Mouse (Mus musculus) kidney, postnatal 36 days (tissue): ENCODE measurements at regions not wholly inside any gene's neighbourhood (a gene's known extent, or its start where the extent isn't known, plus 50 kb on each side); places are given as distances from the start of the nearest gene placed in this dataset.

ENCODE experiments used
- DNase-seq, 2 experiments: peaks; one replicate each; pipeline ENCODE4 v3.0.0; 2021 to 2022; ENCODE audit warnings: mixed read lengths in 2 of 2

DNA sequence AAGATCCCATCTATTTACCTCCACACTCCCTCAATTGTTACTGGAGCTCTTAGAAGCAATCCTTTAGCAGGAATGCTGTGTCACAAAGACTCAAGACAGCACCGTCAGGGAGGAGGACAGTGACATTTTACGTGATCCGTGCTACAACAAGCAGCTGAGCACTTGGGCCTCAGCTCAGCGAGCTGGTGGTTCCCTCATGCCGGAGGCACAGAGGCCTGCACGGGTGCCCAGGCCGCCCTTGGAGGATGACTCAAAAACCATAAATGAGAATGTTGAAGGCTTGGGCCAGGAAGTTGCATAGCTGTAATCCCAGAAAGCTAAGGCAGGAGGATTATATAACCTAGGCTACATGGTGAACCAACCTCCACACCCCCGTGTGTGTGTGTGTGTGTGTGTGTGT lies 89.6 kb upstream of the Spred2 start:
- no peak for DNase-seq

DNA sequence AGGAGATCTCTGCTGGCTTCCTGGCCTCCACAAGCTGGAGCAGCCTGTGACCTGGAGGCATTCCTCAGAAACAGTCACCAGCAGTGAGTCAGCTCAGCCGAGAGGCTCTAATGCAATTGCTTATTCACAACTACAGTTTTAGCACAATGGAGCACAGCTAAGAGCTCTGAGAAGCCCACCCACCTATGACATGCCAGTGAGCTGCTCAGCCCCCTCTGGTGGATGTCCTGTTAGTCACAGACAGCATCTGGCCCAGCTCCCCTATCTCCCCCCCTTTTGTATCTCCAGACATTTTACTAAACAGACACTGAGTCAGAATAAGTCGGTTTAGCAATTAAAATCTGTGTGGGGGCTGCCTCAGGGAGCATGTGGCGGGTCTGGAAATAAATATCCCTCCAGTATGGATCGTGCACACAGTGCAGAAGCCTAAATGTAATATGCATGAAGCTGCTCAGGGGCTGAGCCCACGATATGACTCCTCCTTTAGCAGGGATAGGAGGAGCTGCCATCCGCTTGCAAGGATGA lies 88.9 kb upstream of the Spred2 start:
- no peak for DNase-seq

DNA sequence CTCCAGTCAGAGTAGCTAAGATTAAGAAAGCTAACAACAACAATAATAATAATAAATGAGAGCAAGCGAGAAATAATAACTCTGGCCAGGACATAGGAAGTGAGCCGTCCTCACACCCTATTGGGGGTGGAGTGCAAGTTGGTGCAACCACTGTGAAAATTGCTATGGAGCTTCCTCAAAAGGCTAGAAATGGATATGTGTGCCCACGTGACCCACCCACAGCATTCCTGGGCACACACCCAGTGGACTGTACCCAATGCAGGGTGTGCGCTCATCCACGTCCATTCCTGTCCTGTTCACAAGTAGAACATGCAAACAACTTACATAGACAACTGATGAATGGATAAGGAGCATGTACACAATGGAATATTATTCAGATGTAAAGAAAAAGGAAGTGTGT lies 85.2 kb upstream of the Spred2 start:
- peak in 1 of 2 experiments; percentile 34 for DNase-seq

DNA sequence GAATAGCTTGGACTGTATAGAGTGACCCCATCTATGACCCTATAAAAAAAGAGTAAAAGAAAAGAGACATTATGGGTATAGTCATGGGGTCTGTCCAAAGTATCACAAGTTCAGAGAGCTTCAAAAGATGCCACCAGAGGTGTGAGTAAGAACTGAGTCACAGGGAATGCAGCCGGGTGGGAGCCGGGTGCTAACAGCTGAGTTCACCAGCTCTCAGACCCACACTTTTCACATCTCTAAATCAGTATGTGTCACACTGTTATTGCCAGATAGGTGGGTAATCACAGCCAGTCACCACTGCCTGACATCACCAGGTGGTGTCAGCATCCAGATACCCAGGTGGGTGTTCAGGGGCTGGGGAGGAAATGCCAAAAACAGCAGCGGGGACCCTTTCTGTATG lies 81.1 kb upstream of the Spred2 start:
- no peak for DNase-seq

DNA sequence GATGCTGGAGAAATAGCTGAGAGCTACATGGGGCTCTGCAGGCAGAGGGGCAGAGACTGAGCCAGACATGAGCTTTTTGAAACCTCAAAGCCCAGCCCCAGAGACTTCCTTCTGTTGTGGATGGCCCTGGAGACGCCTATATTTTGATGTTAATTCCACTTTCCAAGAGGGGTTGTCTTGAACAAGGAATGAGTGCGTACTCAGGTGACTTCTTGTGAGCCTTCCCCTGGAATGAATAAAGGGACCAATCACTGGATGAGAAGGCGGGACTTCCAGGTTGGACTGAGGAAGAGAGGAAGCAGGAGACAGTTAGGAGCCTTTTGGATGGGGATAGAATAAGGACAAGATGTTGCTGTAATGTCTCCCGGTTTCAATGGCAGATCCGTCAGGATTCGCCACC lies 76.3 kb upstream of the Spred2 start:
- no peak for DNase-seq

DNA sequence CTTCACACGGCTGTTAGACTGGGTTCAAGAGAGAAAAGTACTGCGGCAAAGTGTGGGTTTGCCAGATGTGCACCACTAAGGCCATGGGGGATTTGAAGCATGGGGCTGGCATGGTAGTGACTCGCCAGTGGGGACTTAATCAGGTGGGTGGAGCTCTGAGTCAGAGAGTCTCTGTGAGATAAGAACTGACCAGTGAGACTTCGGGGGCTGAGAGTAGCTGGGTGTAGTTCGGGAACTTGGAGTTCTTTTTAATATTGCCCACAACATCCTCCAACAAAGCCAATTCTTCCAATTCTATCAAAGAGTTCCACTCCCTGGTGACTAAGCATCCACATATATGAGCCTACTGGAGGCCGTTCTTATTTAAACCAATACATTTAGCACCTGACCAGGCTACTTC lies 75.8 kb upstream of the Spred2 start:
- DNase-seq = no peak

DNA sequence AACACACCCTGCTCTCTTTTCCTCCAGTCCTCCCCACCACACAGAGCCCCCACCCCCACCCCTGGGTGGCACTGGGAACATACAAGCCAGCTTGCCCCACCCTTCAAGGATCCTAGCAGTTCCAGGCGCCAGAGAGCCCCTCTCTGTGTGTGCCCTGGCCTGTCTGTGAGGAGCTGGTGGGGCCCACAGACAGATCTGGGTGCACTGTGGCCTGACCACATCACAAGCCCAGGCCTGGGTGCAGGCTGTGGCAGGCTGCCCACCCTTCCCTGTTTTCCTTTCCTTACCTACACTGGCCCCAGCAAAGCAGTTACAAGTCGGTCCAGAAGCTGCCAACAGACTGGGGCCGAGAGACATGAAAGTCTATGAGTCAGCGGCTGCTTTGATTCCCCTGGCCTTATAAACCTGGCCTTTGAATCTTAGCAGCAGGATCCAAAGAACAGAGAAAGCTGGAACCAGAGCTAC lies 74.8 kb upstream of the Spred2 start:
- peak; percentile 68 to 75 for DNase-seq

DNA sequence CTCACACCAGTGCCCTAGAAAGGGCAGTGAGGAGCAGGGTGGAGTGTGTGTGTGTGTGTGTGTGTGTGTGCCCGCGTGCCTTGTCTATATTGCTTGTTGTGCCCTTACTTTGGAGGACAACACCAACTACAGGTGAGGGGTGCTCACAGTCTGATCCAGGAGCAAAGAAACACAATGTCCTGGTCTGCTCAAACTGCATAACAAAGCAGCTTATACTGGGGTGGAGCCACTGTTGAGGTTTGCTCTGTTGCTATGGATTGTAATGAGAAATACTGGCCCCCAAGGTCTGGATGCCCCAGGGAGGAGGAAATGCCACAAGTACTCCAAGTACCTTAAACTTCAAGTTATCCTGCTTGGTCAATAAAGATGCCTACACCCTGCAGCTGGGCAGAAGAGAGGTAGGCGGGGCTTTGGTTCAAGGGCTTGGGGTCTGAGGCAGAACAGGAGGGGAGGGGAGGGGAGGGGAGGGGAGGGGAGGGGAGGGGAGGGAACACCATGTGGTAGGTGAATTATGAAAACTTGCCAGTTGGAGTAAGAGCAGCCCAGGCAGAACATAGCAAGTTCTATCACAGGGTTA lies 74.2 kb upstream of the Spred2 start:
- no peak for DNase-seq

DNA sequence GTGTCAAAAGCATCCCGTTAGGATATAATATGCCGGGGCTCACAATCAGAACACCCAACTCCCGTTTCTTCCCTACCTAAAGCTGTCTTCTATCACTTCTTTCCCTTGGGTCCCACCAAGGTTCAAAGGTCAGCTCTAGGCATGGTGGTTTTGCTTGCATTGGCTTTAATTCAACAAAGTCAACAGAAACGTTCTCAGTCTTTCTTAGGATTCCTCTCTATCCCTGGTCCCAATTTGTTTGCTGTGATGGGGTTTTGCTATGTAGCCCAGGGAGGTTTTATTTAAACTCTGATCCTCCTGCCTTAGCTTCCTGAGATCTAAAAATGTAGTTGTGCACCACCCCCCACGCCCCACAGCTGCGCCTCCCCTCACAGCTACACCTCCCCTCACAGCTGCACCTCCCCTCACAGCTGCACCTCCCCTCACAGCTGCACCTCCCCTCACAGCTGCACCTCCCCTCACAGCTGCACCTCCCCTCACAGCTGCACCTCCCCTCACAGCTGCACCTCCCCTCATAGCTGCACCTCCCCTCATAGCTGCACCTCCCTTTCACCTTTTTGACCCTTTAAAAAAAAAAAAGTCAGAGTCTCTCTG lies 73.1 kb upstream of the Spred2 start:
- DNase-seq = no peak

DNA sequence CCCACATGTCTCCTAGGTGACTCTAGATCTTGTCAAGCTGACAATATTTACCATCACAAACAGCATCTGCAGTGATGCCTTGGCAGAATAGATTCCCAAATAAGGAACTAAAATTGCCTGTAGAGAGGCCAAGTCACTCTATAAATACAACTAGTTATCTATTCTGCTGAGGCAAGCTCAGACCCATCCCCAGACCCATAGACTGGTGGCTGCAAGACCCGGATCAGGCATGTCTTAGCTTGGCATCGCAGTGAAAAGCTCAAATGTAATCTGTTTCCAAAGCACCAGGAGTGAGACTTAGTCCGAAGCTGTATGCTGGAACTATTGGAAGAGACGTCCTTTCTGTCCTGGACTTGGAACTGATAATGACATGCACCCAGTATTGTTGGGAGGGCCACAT lies 62.6 kb upstream of the Spred2 start:
- no peak for DNase-seq

DNA sequence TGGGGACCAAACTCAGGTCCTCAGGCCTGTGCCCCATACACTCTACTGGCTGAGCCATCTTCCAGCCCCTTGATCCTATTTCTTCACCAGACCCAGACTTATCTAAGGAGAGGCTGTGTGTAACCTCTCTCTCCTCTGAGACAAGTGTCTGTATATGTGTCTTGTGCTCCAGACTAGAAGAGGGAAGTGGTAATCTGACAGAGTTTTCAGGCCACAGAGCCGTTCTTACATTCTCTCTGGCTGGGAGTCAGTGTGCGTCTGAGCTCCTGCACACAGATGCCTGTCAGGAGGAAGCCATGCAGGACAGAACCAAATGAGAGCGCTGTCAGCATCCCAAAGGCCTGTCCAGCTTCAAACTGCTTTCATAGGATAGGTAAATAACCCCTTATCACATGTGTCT lies 60.8 kb upstream of the Spred2 start:
- no peak for DNase-seq

DNA sequence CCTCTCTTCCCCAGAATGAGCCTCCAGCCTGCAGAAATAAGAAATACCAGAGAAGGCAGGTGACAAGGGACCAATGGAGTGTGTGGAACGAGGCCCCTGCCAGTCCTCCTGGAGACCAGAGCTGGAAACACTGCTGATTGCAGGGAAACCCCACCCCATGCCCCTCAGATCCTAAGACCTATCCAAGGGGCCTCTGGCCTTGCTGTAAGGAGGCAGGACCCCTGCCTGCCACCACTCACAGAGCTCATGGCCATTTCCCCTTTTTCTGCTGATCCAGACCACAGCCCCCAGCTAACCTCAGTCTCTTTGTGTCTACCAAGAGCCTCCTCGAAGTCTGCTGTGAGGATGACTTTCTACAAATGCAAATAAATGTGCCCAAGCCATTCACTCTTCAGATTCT lies 57.9 kb upstream of the Spred2 start:
- no peak for DNase-seq

DNA sequence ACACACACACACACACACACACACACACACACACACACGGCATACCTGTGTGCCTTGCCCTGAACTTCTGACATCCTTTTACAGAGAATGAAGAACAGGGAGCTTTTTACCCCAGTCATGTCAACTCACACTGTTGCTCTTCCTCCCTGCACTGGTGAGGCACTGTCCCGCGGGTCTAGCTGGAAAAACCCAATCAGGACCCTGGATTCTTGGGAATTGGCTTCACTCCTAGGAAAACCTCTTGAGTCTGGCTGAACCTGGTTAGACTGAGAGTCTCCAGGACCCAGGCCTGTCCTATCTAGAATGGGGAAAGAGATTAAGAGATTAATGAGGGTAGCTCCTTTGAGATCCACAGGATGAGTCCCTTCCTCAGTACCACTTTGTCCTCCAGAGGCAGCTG lies 54.5 kb upstream of the Spred2 start:
- DNase-seq = no peak

DNA sequence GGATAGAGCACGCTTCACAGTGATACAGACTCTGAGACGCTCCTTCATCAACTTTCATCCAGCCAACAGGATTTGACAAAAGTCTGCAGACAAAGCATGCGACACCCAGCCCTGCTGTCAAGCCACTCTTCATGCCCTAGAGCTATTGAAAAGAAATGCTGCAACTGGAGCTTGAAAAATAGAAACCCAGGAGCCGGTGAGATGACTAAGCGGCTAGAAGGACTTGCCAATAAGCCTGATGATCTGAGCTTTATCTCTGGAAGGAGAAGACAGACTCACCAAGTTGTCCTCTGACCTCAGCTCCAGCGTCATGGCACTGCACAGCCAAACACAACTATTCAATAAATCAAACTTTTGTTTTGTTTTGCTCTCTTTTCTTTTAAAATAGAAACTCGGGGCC lies 54.0 kb upstream of the Spred2 start:
- DNase-seq = no peak

DNA sequence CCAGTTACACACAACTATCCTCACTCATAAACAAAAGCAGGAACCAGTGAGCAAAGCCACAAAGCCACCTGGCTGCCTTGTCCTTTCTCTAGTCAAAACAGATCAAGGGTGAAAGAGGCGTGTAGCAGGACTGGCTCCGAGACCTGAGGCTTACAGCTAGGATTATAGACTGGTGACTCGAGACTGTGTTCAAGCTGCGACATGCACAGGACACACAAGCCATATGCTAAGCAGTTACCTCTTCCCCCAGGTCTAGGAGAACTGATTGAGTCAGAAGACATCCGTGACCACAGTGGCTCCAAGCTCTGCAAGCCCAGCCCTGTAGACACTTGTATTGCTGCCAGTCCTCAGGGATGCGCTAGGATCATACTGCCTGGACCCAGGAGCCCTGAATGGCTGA lies 50.4 kb upstream of the Spred2 start:
- no peak for DNase-seq
